Mouse (Mus musculus): Measurements from ENCODE around the gene Col16a1. TPM values are rescaled to one million over a fixed set of nuclear protein-coding genes. Genes with fewer than 3 reads are reported as not detected.

Gene Col16a1
- total and polyA plus RNA-seq, 2 experiments from 2014 or later = 9.9 to 21.6 TPM

GRCm38 (mm10) chr4:130121560-130121959 is 73.9 kb downstream of the Col16a1 start:
- H3K9ac ChIP-seq (replicated peaks; ENCODE audit: low read depth, low read length) = no peak overlapping the region
- DNase-seq (ENCODE audit: low spot score) (no peak), ATAC-seq (ENCODE audit: insufficient read depth, low read depth) (no peak)
- no peak overlapping the region for H3K4me3 ChIP-seq (ENCODE audit: low read depth, low read length)
- no peaks in the 10 kb centered on the region for H3K4me1 ChIP-seq (ENCODE audit: control insufficient read depth, insufficient read depth)
- H3K4me2 ChIP-seq (ENCODE audit: low read depth, low read length) = no peak overlapping the region
- TF ChIP-seq EP300 (IDR thresholded peaks at IDR 0.05; ENCODE audit: low read depth) = no peak
- TF ChIP-seq CTCF (IDR thresholded peaks at IDR 0.05; ENCODE audit: low read depth) = no peak
- WGBS = 75% methylated on average over 8 of the region's 8 CpGs
- no peak overlapping the region for H3K27ac ChIP-seq (ENCODE audit: low read depth)
- 0 out of 2 replicates have a peak, but pooled peaks cover 4% of the 10 kb centered on the region for H3K9me3 ChIP-seq (replicated peaks; ENCODE audit: control insufficient read depth, low read length)
- no peaks in the 10 kb centered on the region for H3K27me3 ChIP-seq (ENCODE audit: control insufficient read depth, insufficient read depth, low read length)
- peaks cover 57% of the 10 kb centered on the region for H3K36me3 ChIP-seq (replicated peaks; ENCODE audit: control insufficient read depth, insufficient read depth, low read length)

DNA sequence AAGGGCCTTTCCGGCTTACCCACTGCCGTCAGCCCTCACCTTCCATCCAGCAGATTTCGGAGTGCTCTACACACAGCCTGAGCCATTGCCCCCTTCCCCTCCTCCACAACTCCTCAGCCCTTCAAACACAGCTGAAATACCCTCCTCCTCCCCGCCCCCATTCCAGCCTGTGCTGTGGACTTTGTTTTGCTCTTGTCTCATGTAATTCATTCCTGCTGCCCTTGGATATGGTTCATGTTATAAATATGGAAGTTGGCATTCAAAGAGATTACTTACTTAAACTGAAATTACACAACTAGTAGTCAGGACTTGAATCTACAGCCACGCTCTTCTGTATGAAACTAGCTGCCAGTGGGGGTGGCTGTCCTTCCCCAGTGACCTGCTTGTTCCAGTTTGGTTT is 75.4 kb downstream of the Col16a1 start:
- TF ChIP-seq CTCF (IDR thresholded peaks at IDR 0.05; ENCODE audit: low read depth) = no peak
- TF ChIP-seq EP300 (IDR thresholded peaks at IDR 0.05; ENCODE audit: low read depth) = no peak
- WGBS = 89% methylated on average over 5 of the region's 5 CpGs
- Histone ChIP-seq H3K4me2 (ENCODE audit: low read depth, low read length) (no peak overlapping the region), H3K27ac (ENCODE audit: low read depth) (no peak overlapping the region), H3K36me3 (replicated peaks; ENCODE audit: control insufficient read depth, insufficient read depth, low read length) (peaks cover 72% of the 10 kb centered on the region), H3K4me3 (ENCODE audit: low read depth, low read length) (no peak overlapping the region), H3K9me3 (replicated peaks; ENCODE audit: control insufficient read depth, low read length) (no peaks in the 10 kb centered on the region), H3K9ac (replicated peaks; ENCODE audit: low read depth, low read length) (no peak overlapping the region), H3K27me3 (ENCODE audit: control insufficient read depth, insufficient read depth, low read length) (no peaks in the 10 kb centered on the region), H3K4me1 (ENCODE audit: control insufficient read depth, insufficient read depth) (no peaks in the 10 kb centered on the region)
- ATAC-seq (ENCODE audit: insufficient read depth, low read depth) (no peak), DNase-seq (ENCODE audit: low spot score) (no peak)

- H3K9me3 ChIP-seq (replicated peaks; ENCODE audit: control insufficient read depth, low read length) = no peaks in the 10 kb centered on the region
- no peaks in the 10 kb centered on the region for H3K4me1 ChIP-seq (ENCODE audit: control insufficient read depth, insufficient read depth)
- H3K4me2 ChIP-seq (ENCODE audit: low read depth, low read length) = no peak overlapping the region
- ATAC-seq (ENCODE audit: insufficient read depth, low read depth) = no peak
- no peaks in the 10 kb centered on the region for H3K27me3 ChIP-seq (ENCODE audit: control insufficient read depth, insufficient read depth, low read length)
- TF ChIP-seq EP300 (IDR thresholded peaks at IDR 0.05; ENCODE audit: low read depth) = no peak
- TF ChIP-seq CTCF (IDR thresholded peaks at IDR 0.05; ENCODE audit: low read depth) = no peak
- peaks cover 77% of the 10 kb centered on the region for H3K36me3 ChIP-seq (replicated peaks; ENCODE audit: control insufficient read depth, insufficient read depth, low read length)
- no peak overlapping the region for H3K9ac ChIP-seq (replicated peaks; ENCODE audit: low read depth, low read length)
- DNase-seq (ENCODE audit: low spot score) = no peak
- whole genome bisulfite sequencing = 92% methylated on average over 4 of the region's 4 CpGs
- H3K4me3 ChIP-seq (ENCODE audit: low read depth, low read length) = no peak overlapping the region
- H3K27ac ChIP-seq (ENCODE audit: low read depth) = no peak overlapping the region
Measured at GRCm38 (mm10) chr4:130124110-130124509, 76.5 kb downstream of the Col16a1 start.

DNA sequence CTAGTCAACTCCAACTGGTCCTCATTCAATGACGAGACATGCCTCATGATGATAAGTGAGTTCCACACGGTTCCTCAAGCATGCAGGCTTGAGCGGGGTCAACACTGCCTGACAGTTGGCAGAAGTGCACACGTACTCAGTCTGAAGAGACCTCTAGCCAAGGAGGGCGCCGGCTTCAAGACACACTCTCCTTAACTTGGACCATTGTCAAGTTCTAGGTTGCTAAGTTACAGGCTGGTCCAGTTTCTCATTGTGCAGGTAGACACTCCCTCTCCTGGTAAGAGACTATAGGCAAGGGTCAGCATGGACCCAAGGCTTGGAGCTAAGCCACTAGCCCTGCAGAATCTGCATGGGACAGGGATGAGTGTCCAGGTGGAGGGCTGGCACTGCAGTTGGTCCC is 77.5 kb downstream of the Col16a1 start:
- Histone ChIP-seq H3K9me3 (replicated peaks; ENCODE audit: control insufficient read depth, low read length) (no peaks in the 10 kb centered on the region), H3K4me2 (ENCODE audit: low read depth, low read length) (no peak overlapping the region), H3K4me3 (ENCODE audit: low read depth, low read length) (no peak overlapping the region), H3K36me3 (replicated peaks; ENCODE audit: control insufficient read depth, insufficient read depth, low read length) (peaks cover 77% of the 10 kb centered on the region), H3K27me3 (ENCODE audit: control insufficient read depth, insufficient read depth, low read length) (no peaks in the 10 kb centered on the region), H3K27ac (ENCODE audit: low read depth) (no peak overlapping the region), H3K9ac (replicated peaks; ENCODE audit: low read depth, low read length) (no peak overlapping the region), H3K4me1 (ENCODE audit: control insufficient read depth, insufficient read depth) (no peaks in the 10 kb centered on the region)
- TF ChIP-seq CTCF (IDR thresholded peaks at IDR 0.05; ENCODE audit: low read depth) (no peak), EP300 (IDR thresholded peaks at IDR 0.05; ENCODE audit: low read depth) (no peak)
- 79% methylated on average over 6 of the region's 6 CpGs for WGBS
- ATAC-seq (ENCODE audit: insufficient read depth, low read depth) (no peak), DNase-seq (ENCODE audit: low spot score) (no peak)

- no peak overlapping the region for H3K9ac ChIP-seq (replicated peaks; ENCODE audit: low read depth, low read length)
- H3K27ac ChIP-seq (ENCODE audit: low read depth) = no peak overlapping the region
- peaks cover 76% of the 10 kb centered on the region for H3K36me3 ChIP-seq (replicated peaks; ENCODE audit: control insufficient read depth, insufficient read depth, low read length)
- no peak overlapping the region for H3K4me3 ChIP-seq (ENCODE audit: low read depth, low read length)
- no peak for DNase-seq (ENCODE audit: low spot score)
- no peak overlapping the region for H3K4me2 ChIP-seq (ENCODE audit: low read depth, low read length)
- 80% methylated on average over 5 of the region's 5 CpGs for WGBS
- H3K9me3 ChIP-seq (replicated peaks; ENCODE audit: control insufficient read depth, low read length) = no peaks in the 10 kb centered on the region
- TF ChIP-seq EP300 (IDR thresholded peaks at IDR 0.05; ENCODE audit: low read depth) = no peak
- TF ChIP-seq CTCF (IDR thresholded peaks at IDR 0.05; ENCODE audit: low read depth) = no peak
- H3K27me3 ChIP-seq (ENCODE audit: control insufficient read depth, insufficient read depth, low read length) = no peaks in the 10 kb centered on the region
- no peaks in the 10 kb centered on the region for H3K4me1 ChIP-seq (ENCODE audit: control insufficient read depth, insufficient read depth)
- no peak for ATAC-seq (ENCODE audit: insufficient read depth, low read depth)
Measured at GRCm38 (mm10) chr4:130125935-130126334, 78.3 kb downstream of the Col16a1 start.

DNA sequence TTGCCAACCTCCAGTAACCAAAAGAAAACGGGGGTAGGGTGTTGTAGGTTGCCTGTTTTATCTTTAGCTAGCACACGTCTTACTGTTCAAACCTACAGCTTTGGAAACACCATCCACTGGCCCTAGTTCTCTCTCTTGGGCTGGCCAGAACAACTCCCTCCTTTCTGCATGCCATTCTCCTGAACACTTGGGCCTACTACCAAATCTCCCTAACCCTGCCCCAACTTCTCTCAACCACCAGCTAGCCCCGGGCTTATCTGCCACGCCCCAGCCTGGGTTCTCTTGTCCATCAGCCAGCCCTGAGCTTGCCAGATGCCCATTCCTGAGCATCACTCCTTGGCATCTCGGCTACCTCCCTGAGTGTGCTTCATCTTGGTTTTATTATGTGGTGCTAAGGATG is 81.3 kb downstream of the Col16a1 start:
- Histone ChIP-seq H3K9ac (replicated peaks; ENCODE audit: low read depth, low read length) (no peak overlapping the region), H3K4me2 (ENCODE audit: low read depth, low read length) (no peak overlapping the region), H3K36me3 (replicated peaks; ENCODE audit: control insufficient read depth, insufficient read depth, low read length) (peaks cover 47% of the 10 kb centered on the region), H3K27ac (ENCODE audit: low read depth) (no peak overlapping the region), H3K9me3 (replicated peaks; ENCODE audit: control insufficient read depth, low read length) (no peaks in the 10 kb centered on the region), H3K4me3 (ENCODE audit: low read depth, low read length) (no peak overlapping the region), H3K4me1 (ENCODE audit: control insufficient read depth, insufficient read depth) (no peaks in the 10 kb centered on the region), H3K27me3 (ENCODE audit: control insufficient read depth, insufficient read depth, low read length) (no peaks in the 10 kb centered on the region)
- DNase-seq (ENCODE audit: low spot score) (no peak), ATAC-seq (ENCODE audit: insufficient read depth, low read depth) (no peak)
- no peak for TF ChIP-seq CTCF (IDR thresholded peaks at IDR 0.05; ENCODE audit: low read depth)
- TF ChIP-seq EP300 (IDR thresholded peaks at IDR 0.05; ENCODE audit: low read depth) = no peak
- WGBS = 69% methylated on average over 5 of the region's 5 CpGs
